Mouse (Mus musculus) G1E (cell line): ENCODE data around the gene Filip1l.

Source experiments
- CTCF ChIP-seq: IDR thresholded peaks from 2 replicates; pipeline ENCODE4 v1.5.1; 2012; ENCODE audit warnings: low read depth, low read length, inconsistent platforms, mixed read lengths
- GATA2 ChIP-seq: IDR thresholded peaks from 2 replicates; pipeline ENCODE4 v1.6.1; 2012; ENCODE audit warnings: low read depth, low read length, inconsistent platforms, borderline replicate concordance

DNA sequence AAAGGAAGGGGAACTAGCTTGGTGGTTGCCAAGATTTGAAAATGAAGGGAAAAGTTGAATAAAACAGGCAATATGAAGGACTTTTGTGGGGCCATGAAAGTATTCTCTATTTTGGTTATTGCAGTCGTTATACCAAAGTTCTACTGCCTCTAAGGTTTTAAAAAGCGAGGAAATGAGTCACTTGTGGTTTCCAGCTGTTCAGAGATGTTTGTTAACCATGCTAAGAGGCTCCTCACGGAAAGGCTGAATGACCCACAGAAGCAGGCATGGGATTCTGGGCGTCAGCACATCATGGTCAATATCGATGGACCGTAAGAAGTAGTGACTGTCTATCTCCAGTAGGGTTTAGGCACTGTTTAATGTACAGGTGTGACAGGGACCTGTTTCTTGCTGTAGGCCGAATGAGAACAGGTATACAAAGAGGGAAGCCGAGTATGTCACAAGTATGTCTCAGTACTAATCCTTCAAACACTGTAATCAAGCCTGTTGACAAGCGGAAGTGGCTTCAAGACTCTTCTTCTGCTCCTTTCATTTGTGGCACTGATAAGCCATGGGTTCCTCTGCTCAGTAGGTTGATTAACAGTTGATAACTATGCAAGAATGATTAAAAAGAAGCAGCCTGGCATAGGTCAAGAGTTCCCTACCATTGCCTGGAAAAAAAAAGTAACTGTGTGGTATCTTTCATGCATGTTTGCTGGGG lies 25.9 kb downstream of the Filip1l start:
- TF ChIP-seq CTCF = no peak
- no peak for TF ChIP-seq GATA2
